Mouse (Mus musculus): Measurements from ENCODE around the gene Plekhm2.
A peak's percentile ranks its signal among the peaks of the same experiment; 100 is the strongest.

Gene Plekhm2

DNA sequence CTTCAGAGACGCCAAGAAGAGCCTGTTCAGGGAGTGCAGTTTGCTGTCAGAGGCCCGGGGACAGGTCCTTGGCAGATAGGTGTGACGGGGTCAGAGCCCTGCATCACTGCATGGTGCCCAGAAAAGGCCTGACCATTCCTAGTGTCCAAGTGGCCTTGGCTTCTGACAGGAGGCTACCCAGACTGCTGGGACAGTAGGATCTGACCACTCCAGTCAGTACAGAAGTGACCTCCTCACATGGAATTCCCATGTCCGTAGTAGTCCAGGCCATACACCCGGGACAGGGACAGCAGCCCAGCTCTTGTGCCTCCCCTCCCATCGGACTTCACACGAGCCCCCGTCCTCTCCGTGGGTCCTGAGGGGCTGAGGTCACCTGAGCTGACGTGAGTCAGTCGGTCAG lies 34.7 kb downstream of the Plekhm2 start:
- no peak for DNase-seq (ENCODE audit: low read depth)

DNA sequence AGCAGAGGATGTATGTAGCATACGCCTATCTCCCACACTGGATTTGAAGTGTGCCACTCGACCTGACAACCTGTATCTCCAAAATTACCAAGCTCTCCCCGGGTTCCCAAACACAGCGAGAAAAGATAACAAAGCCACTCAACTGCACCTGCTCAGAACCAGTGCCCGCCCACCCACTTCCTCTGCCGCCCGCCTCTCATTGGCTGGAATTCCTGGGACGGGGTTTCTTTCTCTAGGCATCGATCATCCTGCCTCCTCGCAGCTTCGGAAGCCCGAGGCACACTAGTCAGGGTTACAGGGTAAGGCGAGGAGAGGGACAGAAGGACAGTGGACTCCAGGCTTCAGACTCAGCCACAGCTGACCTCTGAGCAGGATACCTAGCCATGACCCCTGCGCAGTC lies 36.0 kb downstream of the Plekhm2 start:
- no peak for DNase-seq (ENCODE audit: low read depth)

DNA sequence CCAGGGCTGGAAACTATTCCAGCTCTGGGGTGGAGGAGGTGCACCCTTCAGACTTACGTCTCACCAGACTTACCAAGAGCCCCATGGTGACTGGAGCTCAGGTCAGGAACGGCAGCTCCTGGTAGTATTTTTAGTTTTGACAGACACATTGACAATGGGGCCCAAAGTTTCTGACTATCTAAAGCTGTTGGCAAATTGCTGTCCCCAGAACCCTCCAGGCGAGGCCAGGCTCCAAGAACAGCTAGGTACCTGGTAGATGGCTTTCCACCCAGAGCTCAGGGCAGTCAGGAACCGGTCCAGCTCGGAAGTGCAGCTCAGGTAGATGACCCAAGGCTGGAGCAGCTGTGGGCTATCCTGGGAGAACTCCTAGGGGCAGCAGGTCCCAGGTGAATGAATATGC lies 37.2 kb downstream of the Plekhm2 start:
- no peak for DNase-seq (ENCODE audit: low read depth)

DNA sequence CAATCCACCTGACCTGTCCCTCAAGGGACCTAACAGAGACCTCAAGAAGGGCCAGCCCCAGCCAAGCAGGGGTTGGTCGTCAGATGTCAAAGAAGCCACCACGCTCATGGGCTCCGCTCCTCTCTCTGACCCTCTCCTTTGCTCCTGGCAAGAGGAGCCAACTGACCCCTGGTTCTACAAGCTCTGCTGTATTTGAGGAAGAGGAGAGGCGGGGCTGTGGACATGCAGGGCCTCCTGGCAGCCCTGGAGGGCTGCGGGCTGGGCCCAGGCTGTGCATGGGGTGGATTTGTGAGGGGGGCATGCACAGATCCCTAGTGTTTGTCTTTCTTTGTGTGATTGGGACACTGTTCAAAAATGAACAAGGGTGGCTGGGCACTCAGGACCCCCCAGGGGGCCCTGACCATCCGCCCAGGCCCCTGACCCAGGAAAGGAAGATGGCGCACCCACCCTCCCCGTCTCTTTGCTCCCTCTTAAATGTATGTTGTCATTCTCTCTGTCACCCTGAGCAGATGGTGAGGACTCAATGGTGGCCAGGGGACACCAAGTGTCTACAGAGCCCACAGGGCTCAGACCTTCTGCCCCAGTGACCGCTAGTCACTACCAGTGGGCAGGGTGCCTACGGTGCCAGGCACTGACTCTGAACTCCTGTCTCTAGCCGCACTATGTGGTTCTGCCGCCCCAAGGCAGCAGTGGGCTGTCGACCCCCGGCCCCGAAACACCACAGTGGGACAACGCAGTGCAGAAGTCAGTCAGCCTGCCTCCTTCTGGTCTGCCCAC lies 38.7 kb downstream of the Plekhm2 start:
- DNase-seq (ENCODE audit: low read depth), result no peak

GRCm38 (mm10) chr4:141624983-141625773 lies 39.5 kb downstream of the Plekhm2 start:
- DNase-seq (ENCODE audit: low read depth), result no peak

DNA sequence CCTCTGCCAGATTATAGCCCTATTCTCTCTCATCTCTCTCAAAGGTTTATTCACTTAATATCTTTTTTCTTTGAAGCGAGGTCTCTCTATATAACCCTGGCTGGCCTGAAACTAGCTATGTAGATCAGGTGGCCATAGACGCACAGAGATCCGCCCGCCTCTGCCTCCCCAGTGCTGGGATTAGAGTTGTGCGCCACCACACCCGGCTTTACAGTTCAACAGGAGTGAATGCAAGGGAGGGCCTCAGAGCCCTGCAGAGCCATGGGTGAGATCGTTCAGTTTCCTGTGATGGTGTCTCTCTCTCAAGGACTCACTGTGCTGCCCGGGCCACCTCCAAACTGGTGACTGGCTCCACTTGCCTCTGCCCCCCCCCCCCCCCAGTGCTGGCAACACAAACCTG lies 40.6 kb downstream of the Plekhm2 start:
- no peak for DNase-seq (ENCODE audit: low read depth)

DNA sequence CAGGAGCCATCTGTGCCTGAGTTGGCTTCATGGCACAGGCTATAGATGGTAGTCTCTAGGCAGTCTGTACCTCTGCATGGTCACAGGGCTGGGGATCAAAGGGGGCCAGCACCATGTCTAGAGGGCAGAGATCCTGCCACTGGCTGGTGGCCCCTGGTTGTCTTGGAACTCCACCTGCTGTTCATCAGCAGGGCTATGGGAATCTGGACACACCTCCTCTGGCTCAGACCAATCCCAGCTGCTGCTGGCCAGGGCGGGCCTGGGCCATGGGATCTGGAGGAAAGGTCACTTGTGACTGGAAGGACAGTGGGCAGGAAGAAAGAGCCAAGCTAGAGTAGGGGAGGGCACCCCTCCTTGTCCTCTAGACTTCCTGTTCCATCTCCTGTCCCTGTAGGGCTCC lies 41.0 kb downstream of the Plekhm2 start, which contains the start of gene Slc25a34:
TSS of gene Slc25a34 (minus strand) at position 156 of the 400 bp plus-strand sequence.
- DNase-seq (ENCODE audit: low read depth), result no peak

DNA sequence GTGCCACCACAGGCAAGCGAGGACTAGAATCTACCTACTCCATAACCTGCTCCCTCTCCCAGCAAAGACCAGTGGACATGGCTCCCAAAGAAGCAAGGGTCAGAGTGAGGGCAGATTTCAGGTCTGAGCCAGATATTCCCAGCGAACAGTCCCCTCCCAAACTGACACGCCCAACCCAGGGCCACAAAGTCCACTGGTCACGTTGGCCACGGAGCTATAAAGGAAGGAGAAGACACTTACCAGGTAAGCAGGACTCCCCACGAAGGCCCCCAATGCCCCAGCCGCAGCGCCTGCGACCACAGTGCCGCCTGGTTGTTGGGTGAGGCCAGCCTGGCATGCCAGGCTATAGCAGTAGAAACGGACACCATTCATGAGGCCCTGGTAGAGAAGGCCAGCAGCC lies 41.7 kb downstream of the Plekhm2 start:
- no peak for DNase-seq (ENCODE audit: low read depth)

DNA sequence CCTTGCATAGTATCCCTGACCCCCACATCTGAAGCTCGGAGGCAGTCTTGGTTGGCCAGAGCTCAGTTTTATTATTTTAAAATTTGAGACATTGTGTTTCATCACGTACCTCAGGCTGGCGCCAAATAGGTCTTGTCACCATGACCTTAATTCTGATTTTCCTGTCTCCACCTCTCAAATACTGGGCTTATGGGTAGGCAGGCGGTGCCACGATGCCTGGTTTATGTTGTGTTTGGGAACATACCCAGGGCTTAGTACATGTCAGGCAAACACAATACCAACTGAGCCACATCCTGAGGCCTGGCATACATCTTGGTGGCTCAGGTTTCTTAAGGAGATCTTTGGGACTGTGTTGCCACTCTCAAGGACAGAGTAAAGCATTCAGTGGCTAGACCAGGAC lies 42.1 kb downstream of the Plekhm2 start:
- DNase-seq (ENCODE audit: low read depth), result no peak

GRCm38 (mm10) chr4:141622091-141622490 lies 42.6 kb downstream of the Plekhm2 start:
- no peak for DNase-seq (ENCODE audit: low read depth)

DNA sequence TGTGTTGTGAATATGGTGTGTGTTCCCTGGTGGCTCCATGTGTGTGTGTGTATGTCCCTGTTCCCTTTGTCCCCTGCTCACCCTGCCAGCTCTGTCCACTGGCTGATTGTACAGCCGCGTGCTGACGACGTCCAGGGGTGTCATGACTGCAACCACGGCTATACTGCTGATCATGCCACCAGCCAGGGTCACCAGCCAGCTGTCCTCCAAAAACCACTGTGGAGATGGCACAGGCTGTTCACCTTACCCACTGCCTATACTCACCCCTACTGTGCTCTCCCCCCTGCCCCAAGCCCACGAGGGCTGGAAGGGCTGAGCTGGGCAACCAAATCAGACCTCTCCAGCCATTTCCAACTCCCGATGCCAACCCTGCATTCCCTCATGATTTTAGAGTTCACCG lies 43.4 kb downstream of the Plekhm2 start:
- DNase-seq (ENCODE audit: low read depth), result no peak

DNA sequence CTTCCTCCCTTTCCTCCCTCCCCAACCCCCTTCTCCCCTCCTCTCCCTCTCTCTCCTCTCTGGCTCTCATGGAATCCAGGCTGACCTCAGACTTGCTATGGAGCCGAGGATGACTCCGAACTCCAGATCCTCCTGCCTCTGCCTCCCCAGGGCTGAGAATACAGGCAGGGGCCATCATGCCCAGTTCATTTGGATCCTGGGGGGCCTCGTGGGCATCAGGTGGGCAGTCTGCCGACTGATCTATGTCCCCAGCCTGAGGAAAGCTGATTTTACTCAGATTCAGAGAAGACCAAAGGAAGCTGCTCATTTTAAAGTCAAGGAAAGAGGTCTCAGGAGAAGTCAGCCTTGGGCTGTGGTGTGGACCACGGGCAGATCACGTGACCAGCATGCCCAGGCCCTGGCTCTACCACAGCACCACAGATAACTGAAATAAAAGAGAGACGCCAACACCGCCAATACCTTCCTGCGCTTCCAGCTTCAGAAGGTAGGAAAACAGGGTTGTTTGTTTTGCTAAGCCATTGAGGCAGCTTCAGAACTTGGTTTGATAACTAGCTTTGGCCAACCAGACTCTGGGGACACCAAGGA lies 45.3 kb downstream of the Plekhm2 start:
- no peak for DNase-seq (ENCODE audit: low read depth)

- DNase-seq (ENCODE audit: low read depth), result peak; percentile 50
Measured at GRCm38 (mm10) chr4:141618565-141619243, 46.0 kb downstream of the Plekhm2 start, which contains the start of gene Tmem82. Gene Tmem82 (minus strand): TSS chr4:141618633.

DNA sequence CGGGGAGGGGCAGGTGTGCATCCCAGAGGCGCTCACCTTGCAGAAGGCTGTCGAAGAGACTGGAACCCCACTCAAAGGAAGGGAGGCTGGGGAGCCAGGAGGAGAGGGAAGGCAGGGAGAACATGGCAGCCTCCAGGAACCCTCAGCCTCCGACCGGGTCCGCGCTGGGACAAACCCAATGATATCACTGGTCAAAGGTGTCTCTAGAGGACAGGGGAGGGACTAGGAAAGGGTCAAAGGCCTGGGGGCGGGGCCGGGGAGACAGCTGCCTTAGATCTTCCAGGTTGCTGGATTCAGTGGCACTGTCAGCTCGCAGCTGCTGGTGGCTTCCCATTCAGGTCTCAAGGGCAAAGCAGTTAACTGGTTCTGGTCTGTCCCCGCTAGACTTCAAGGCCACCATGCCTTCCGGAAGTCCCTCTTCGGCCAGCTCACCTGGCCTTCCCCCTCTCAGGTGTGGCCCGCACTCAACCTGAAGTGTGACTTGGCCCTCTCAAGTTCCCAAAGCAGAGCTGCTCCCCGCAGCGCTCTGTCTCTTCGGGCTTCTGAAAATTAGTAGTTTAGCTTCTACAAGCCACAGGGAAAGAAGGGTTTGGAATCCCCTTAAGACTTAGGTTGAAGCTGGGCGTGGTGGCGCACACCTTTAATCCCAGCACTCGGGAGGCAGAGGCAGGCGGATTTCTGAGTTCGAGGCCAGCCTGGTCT lies 46.7 kb downstream of the Plekhm2 start:
- DNase-seq (ENCODE audit: low read depth), result no peak

DNA sequence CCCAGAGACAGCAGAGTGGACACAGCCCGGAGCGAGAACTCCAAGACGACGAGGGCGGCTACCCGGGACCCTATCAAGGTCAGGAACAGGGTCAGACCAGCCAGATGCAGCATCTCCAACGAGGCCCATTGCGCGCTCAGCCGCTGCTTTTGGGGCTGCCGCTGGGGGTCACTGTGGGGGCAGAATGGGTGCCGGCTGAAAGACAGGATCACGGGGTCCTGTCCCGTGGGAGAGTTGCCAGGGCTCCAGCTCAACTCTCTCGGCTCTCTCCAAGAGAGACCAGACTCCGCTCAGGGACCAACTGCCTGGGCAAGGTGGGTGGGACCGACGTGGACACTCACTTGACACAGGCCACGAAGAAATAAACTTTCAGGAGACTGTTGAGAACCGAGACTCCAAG lies 47.4 kb downstream of the Plekhm2 start:
- peak; percentile 56 for DNase-seq (ENCODE audit: low read depth)

GRCm38 (mm10) chr4:141616811-141617210 lies 47.9 kb downstream of the Plekhm2 start:
- DNase-seq (ENCODE audit: low read depth), result no peak

GRCm38 (mm10) chr4:141614946-141615345 lies 49.8 kb downstream of the Plekhm2 start:
- DNase-seq (ENCODE audit: low read depth), result no peak

- DNase-seq (ENCODE audit: low read depth), result no peak
Measured at GRCm38 (mm10) chr4:141609538-141609937, 55.2 kb downstream of the Plekhm2 start.

DNA sequence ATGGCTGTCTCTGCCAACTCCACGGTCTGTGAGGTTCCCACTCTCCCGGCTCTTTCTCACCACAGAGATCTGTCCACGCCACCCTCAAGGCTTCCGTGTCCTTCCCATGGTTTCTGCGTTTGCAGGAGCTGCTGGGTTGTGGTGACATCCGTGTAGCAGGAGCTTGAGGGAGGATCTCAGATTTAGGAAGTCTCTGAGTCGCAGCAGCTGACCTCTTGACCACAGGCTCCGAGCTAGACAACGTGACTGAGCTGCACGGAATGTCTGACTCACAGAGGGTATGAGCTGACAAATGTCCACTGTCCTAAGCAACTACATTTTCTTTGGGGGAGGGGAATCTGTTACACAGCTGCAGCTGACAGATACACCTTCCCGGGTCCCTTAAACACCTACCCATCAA lies 58.8 kb downstream of the Plekhm2 start, which contains the start of gene Fblim1:
TSS of gene Fblim1 (minus strand) at position 236 of the 400 bp plus-strand sequence.
- DNase-seq (ENCODE audit: low read depth), result no peak

DNA sequence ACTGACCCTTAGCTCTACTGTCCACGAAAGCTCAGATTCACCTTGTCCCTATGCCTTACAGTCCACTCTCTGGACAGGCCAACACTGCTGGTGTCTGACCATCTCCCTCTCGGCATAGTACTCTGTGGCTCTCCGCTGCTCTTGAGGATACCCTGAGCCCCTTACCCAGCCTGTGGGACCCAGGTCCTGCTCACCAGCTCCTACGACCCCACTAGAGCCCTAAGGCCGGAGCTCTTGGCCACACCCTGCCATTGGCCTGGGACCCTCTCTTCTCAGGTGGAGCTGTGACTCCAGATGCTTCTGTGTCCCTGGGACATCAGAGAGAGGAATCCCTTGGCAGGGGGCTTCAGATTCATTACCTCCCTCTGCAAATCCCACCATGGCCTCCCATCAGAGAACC lies 59.3 kb downstream of the Plekhm2 start:
- DNase-seq (ENCODE audit: low read depth), result no peak

DNA sequence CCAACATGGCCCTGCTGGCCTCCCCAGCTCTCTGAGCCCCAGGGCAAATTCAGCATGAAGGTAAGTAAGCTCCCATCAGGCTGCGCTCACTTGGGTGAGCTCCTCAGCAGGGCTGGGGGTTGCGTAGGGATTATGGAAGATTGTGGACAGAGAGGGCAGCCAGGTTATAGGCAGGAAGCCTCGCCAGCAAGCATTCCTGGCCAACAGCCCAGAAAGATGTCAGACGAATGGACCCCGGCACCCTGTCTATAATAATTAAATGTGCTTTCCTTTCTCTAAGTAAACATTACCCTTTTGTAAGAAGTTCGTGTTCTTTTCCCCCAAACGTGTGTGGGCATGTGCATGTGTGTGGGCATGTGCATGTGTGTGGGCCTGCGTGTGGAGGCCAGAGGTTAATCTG lies 60.2 kb downstream of the Plekhm2 start:
- DNase-seq (ENCODE audit: low read depth), result no peak

- no peak for DNase-seq (ENCODE audit: low read depth)
Measured at GRCm38 (mm10) chr4:141603921-141604320, 60.8 kb downstream of the Plekhm2 start.
